8 mouse cellular contexts compared by ENCODE assay signal in the genomic region with DNA sequence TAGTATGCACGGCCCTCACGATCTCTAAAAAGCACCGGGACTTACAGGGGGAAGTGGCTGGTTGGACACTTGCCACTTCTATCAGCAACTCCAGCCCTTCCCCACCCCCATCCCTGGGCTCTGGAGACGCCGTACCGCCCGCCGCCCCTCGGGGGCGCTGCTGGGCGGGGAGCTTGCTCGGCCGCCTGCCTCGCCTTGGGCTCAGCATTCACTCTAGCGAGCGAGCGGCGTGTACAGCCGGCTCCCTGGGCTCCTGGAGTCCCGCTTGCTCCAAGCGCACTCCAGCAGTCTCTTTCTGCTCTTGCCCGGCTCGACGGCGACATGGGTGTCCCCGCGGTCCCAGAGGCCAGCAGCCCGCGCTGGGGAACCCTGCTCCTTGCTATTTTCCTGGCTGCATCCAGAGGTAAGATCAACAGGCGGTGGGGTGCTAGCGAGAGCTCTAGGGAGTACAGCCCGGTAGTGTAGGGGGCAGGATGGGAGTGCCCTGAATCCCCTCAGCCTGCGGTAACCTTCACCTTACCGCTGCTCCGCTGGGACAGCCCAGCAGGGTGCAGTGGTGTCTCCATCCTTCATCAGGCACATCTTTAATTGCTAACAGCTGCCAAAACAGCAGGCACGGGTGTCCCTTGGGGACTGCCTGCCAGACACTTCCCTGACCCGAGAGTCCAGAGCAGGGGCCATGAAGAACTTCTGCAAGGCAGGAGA. TPM values are rescaled to one million over a fixed set of nuclear protein-coding genes. Genes with fewer than 3 reads are reported as not detected.
A peak's percentile ranks its signal among the peaks of the same experiment; 100 is the strongest.
DNase-seq lines count a peak whose midpoint lies in the region; ATAC-seq and TF ChIP-seq lines count a peak whose summit lies in the region.

Gene Vsir, plus strand, starts transcription at position 151 of the 705 bp plus-strand sequence.

- no peak within 1 kb of the TSS for H3K9ac ChIP-seq in hindbrain, embryonic 15.5 days

- peak within 1 kb of the TSS; percentile 92 for H3K27ac ChIP-seq in gastrocnemius, adult 2 months
- H3K27ac ChIP-seq in hindbrain, embryonic 15.5 days (replicated peaks) = no peak within 1 kb of the TSS

- no peaks in the 10 kb centered on the region for H3K9me3 ChIP-seq in hindbrain, embryonic 15.5 days

- H3K4me3 ChIP-seq in gastrocnemius, adult 2 months = peak within 1 kb of the TSS; percentile 78
- H3K4me3 ChIP-seq in hindbrain, embryonic 15.5 days = peak within 1 kb of the TSS; percentile 17

- under 1% methylated on average over 37 of the region's 37 CpGs for WGBS in hindbrain, embryonic 15.5 days

- TF ChIP-seq CTCF in gastrocnemius, adult 2 months (IDR thresholded peaks at IDR 0.05) = peak; percentile 88

- peak; percentile 53; the same call in 1 of the 2 replicates for ATAC-seq in hindbrain, embryonic 15.5 days (ENCODE audit: low FRiP score, low read depth)

- peaks cover 18% of the 10 kb centered on the region for H3K4me1 ChIP-seq in hindbrain, embryonic 15.5 days (replicated peaks)

- H3K4me2 ChIP-seq in hindbrain, embryonic 15.5 days = peak within 1 kb of the TSS; percentile 38

- intact Hi-C loops in gastrocnemius, adult 2 months (cut with DNase I) = loop anchor here (5.0 kb wide), 2 partner anchors 35 to 60 kb away; no protein-coding TSS in a partner anchor

- DNase-seq in R1 (ENCODE audit: low read depth, low spot score) = peak; percentile 80
- DNase-seq in cerebellum, postnatal 25 days = peak; percentile 40 to 65
- peak; percentile 90 for DNase-seq in gastrocnemius, adult 2 months
- peak; percentile 49 to 70 for DNase-seq in layer of hippocampus, postnatal 36 days
- DNase-seq in lung, postnatal 14 days = peak; percentile 89
- peak; percentile 79 for DNase-seq in ovary, postnatal 14 days (ENCODE audit: low spot score)
- peak; percentile 90 for DNase-seq in thymus, postnatal 25 days

- H3K36me3 ChIP-seq in hindbrain, embryonic 15.5 days = no peaks in the 10 kb centered on the region

- peaks cover 16% of the 10 kb centered on the region for H3K27me3 ChIP-seq in hindbrain, embryonic 15.5 days

RNA-seq across cellular contexts. Expression of gene Vsir, which starts in this region (rescaled TPM):
- 1 to 10 TPM; 6.2 to 6.4 TPM for total RNA-seq in gastrocnemius, adult 2 months (2021)
- polyA plus RNA-seq in hindbrain, embryonic 15.5 days (2015; fragmentation: Nextera tagmentation; extraction: Ambion mirVana) = 2.5 and 3.2 TPM in 2 replicates
- total RNA-seq in layer of hippocampus, postnatal 36 days (2021) = 10 to 100 TPM; 19.8 to 22.9 TPM
